Mouse (Mus musculus) neural tube, embryonic 11.5 days (tissue): Measurements from ENCODE around the gene Pygb. TPM values are rescaled to one million over a fixed set of nuclear protein-coding genes. Genes with fewer than 3 reads are reported as not detected.

Source experiments
- ATAC-seq: fragments of 200-750 bp; cut with Nextera tagmentation; 2 replicates; pipeline ENCODE4 v1.8.0; 2017; ENCODE audit warnings: moderate number of reproducible peaks, mild to moderate bottlenecking, moderate TSS enrichment, moderate library complexity; ENCODE audit not compliant: insufficient read depth, low FRiP score, low TSS enrichment
- DNase-seq: peaks from one replicate; pipeline ENCODE4 v3.0.0-alpha.2; 2015; ENCODE audit warnings: low spot score
- H3K27ac ChIP-seq: fragments of 300-500 bp; sonication (generic); 2 replicates; pipeline ENCODE4 v1.5.1; 2014; ENCODE audit warnings: low read depth, mild to moderate bottlenecking, low read length
- H3K27me3 ChIP-seq: fragments of 300-500 bp; sonication (generic); 2 replicates; pipeline ENCODE4 v1.6.1; 2014; ENCODE audit warnings: mild to moderate bottlenecking, low read length, mixed read lengths; ENCODE audit not compliant: control insufficient read depth, insufficient read depth
- H3K36me3 ChIP-seq: fragments of 300-500 bp; sonication (generic); 2 replicates; pipeline ENCODE4 v1.6.1; 2014; ENCODE audit warnings: mild to moderate bottlenecking, low read length, moderate library complexity, mixed read lengths; ENCODE audit not compliant: control insufficient read depth, insufficient read depth
- H3K4me1 ChIP-seq: fragments of 300-500 bp; sonication (generic); 2 replicates; pipeline ENCODE4 v1.6.1; 2014; ENCODE audit warnings: low read length, mixed read lengths; ENCODE audit not compliant: control insufficient read depth, insufficient read depth
- H3K4me2 ChIP-seq: fragments of 300-500 bp; sonication (generic); 2 replicates; pipeline ENCODE4 v1.6.1; 2014; ENCODE audit warnings: low read depth, mild to moderate bottlenecking, moderate library complexity
- H3K4me3 ChIP-seq: fragments of 300-500 bp; sonication (generic); 2 replicates; pipeline ENCODE4 v1.5.1; 2014; ENCODE audit warnings: low read depth, low read length
- H3K9ac ChIP-seq: fragments of 300-500 bp; sonication (generic); 2 replicates; pipeline ENCODE4 v1.6.1; 2014; ENCODE audit warnings: mild to moderate bottlenecking, low read length
- H3K9me3 ChIP-seq: fragments of 300-500 bp; sonication (generic); 2 replicates; pipeline ENCODE4 v1.6.1; 2016; ENCODE audit warnings: low read length; ENCODE audit not compliant: control insufficient read depth
- WGBS: fragments of 180-500 bp; shearing (Covaris S2); extraction: QIAGEN DNeasy Blood & Tissue Kit; methylation state at CpG from one replicate; pipeline ENCODE4 v1.1.7; 2014; 5-methylcytosine and 5-hydroxymethylcytosine counted together
- polyA plus RNA-seq: library from polyadenylated mRNA; unstranded; fragments of >200 nt; fragmentation: Nextera tagmentation; extraction: Ambion mirVana; gene quantifications from 2 replicates; pipeline ENCODE4 v1.2.1, GENCODE M21; 2014

Gene Pygb
- polyA plus RNA-seq, 1 experiment from 2014 or later: 52.8 TPM

GRCm38 (mm10) chr2:150858724-150859487, 72.4 kb downstream of the Pygb start:
- Histone ChIP-seq H3K27ac (no peak overlapping the region), H3K9ac (no peak overlapping the region), H3K36me3 (no peaks in the 10 kb centered on the region), H3K9me3 (no peaks in the 10 kb centered on the region), H3K4me2 (no peak overlapping the region), H3K4me1 (no peaks in the 10 kb centered on the region), H3K4me3 (no peak overlapping the region), H3K27me3 (no peaks in the 10 kb centered on the region)
- WGBS: 89% methylated on average over 9 of the region's 9 CpGs
- DNase-seq: no peak
- ATAC-seq: no peak

GRCm38 (mm10) chr2:150859709-150860470, 73.4 kb downstream of the Pygb start:
- H3K4me2 ChIP-seq: no peak overlapping the region
- H3K9me3 ChIP-seq: no peaks in the 10 kb centered on the region
- H3K9ac ChIP-seq: no peak overlapping the region
- H3K36me3 ChIP-seq: no peaks in the 10 kb centered on the region
- 90% methylated on average over 11 of the region's 11 CpGs for WGBS
- H3K4me1 ChIP-seq: no peaks in the 10 kb centered on the region
- DNase-seq: no peak
- H3K4me3 ChIP-seq: no peak overlapping the region
- ATAC-seq: no peak
- no peak overlapping the region for H3K27ac ChIP-seq
- no peaks in the 10 kb centered on the region for H3K27me3 ChIP-seq

GRCm38 (mm10) chr2:150861128-150861527, 74.6 kb downstream of the Pygb start:
- Histone ChIP-seq H3K4me3 (no peak overlapping the region), H3K27ac (no peak overlapping the region), H3K4me1 (no peaks in the 10 kb centered on the region), H3K9me3 (no peaks in the 10 kb centered on the region), H3K27me3 (no peaks in the 10 kb centered on the region), H3K9ac (no peak overlapping the region), H3K4me2 (no peak overlapping the region), H3K36me3 (no peaks in the 10 kb centered on the region)
- 93% methylated on average over 2 of the region's 2 CpGs for WGBS
- ATAC-seq (no peak), DNase-seq (no peak)

GRCm38 (mm10) chr2:150867021-150867420, 80.5 kb downstream of the Pygb start:
- ATAC-seq (no peak), DNase-seq (no peak)
- Histone ChIP-seq H3K9ac (no peak overlapping the region), H3K4me2 (no peak overlapping the region), H3K9me3 (no peaks in the 10 kb centered on the region), H3K4me1 (no peaks in the 10 kb centered on the region), H3K27ac (no peak overlapping the region), H3K4me3 (no peak overlapping the region), H3K36me3 (no peaks in the 10 kb centered on the region), H3K27me3 (no peaks in the 10 kb centered on the region)
- 97% methylated on average over 2 of the region's 2 CpGs for WGBS

- no peak for ATAC-seq
- Histone ChIP-seq H3K9me3 (no peaks in the 10 kb centered on the region), H3K4me2 (no peak overlapping the region), H3K4me1 (no peaks in the 10 kb centered on the region), H3K4me3 (no peak overlapping the region), H3K27ac (no peak overlapping the region), H3K9ac (no peak overlapping the region), H3K36me3 (no peaks in the 10 kb centered on the region), H3K27me3 (no peaks in the 10 kb centered on the region)
- WGBS: 97% methylated on average over 1 of the region's 1 CpGs
- no peak for DNase-seq
Measured at GRCm38 (mm10) chr2:150869446-150869845, 82.9 kb downstream of the Pygb start.

- no peaks in the 10 kb centered on the region for H3K36me3 ChIP-seq
- no peak for ATAC-seq
- H3K4me3 ChIP-seq: no peak overlapping the region
- DNase-seq: no peak
- no peaks in the 10 kb centered on the region for H3K27me3 ChIP-seq
- H3K4me2 ChIP-seq: no peak overlapping the region
- H3K4me1 ChIP-seq: no peaks in the 10 kb centered on the region
- 97% methylated on average over 1 of the region's 1 CpGs for WGBS
- no peak overlapping the region for H3K9ac ChIP-seq
- no peaks in the 10 kb centered on the region for H3K9me3 ChIP-seq
- H3K27ac ChIP-seq: no peak overlapping the region
Measured at GRCm38 (mm10) chr2:150874508-150874907, 88.0 kb downstream of the Pygb start.

GRCm38 (mm10) chr2:150875226-150875625, 88.7 kb downstream of the Pygb start:
- Histone ChIP-seq H3K4me2 (no peak overlapping the region), H3K27me3 (no peaks in the 10 kb centered on the region), H3K4me1 (no peaks in the 10 kb centered on the region), H3K4me3 (no peak overlapping the region), H3K27ac (no peak overlapping the region), H3K36me3 (no peaks in the 10 kb centered on the region), H3K9ac (no peak overlapping the region), H3K9me3 (no peaks in the 10 kb centered on the region)
- DNase-seq (no peak), ATAC-seq (no peak)
- WGBS: 100% methylated on average over 1 of the region's 1 CpGs

- Histone ChIP-seq H3K27ac (no peak overlapping the region), H3K27me3 (no peaks in the 10 kb centered on the region), H3K4me3 (no peak overlapping the region), H3K4me1 (no peaks in the 10 kb centered on the region), H3K36me3 (no peaks in the 10 kb centered on the region), H3K9me3 (no peaks in the 10 kb centered on the region), H3K9ac (no peak overlapping the region), H3K4me2 (no peak overlapping the region)
- 92% methylated on average over 4 of the region's 4 CpGs for WGBS
- ATAC-seq: no peak
- no peak for DNase-seq
Measured at GRCm38 (mm10) chr2:150877561-150877960, 91.0 kb downstream of the Pygb start.
